Mouse (Mus musculus) midbrain, embryonic 13.5 days (tissue): ENCODE results near the gene Prok1. TPM values are rescaled to one million over a fixed set of nuclear protein-coding genes. Genes with fewer than 3 reads are reported as not detected.

Experiments used
- ATAC-seq: fragments of 200-750 bp; cut with Nextera tagmentation; 2 replicates; pipeline ENCODE4 v1.8.0; 2017; ENCODE audit warnings: mild to moderate bottlenecking, moderate TSS enrichment, moderate library complexity
- H3K27ac ChIP-seq: fragments of 300-500 bp; sonication (generic); 2 replicates; pipeline ENCODE4 v1.5.1; 2015; ENCODE audit warnings: inconsistent platforms, mild to moderate bottlenecking, moderate library complexity
- H3K27me3 ChIP-seq: fragments of 300-500 bp; sonication (generic); 2 replicates; pipeline ENCODE4 v1.6.1; 2015; ENCODE audit warnings: mild to moderate bottlenecking, inconsistent platforms
- H3K36me3 ChIP-seq: fragments of 300-500 bp; sonication (generic); 2 replicates; pipeline ENCODE4 v1.6.1; 2015; ENCODE audit warnings: mild to moderate bottlenecking, inconsistent platforms
- H3K4me1 ChIP-seq: fragments of 300-500 bp; sonication (generic); replicated peaks from 2 replicates; pipeline ENCODE4 v1.6.1; 2015; ENCODE audit warnings: inconsistent platforms
- H3K4me2 ChIP-seq: fragments of 300-500 bp; sonication (generic); replicated peaks from 2 replicates; pipeline ENCODE4 v1.6.1; 2015; ENCODE audit warnings: moderate library complexity, mild to moderate bottlenecking, inconsistent platforms
- H3K4me3 ChIP-seq: fragments of 300-500 bp; sonication (generic); replicated peaks from 2 replicates; pipeline ENCODE4 v1.5.1; 2015; ENCODE audit warnings: mild to moderate bottlenecking, inconsistent platforms
- H3K9ac ChIP-seq: fragments of 300-500 bp; sonication (generic); replicated peaks from 2 replicates; pipeline ENCODE4 v1.6.1; 2015; ENCODE audit warnings: mild to moderate bottlenecking, inconsistent platforms
- H3K9me3 ChIP-seq: fragments of 300-500 bp; sonication (generic); 2 replicates; pipeline ENCODE4 v1.6.1; 2016; ENCODE audit warnings: mild to moderate bottlenecking, inconsistent platforms
- WGBS: fragments of 180-500 bp; shearing (Covaris S2); methylation state at CpG from one replicate; pipeline ENCODE4 v1.1.7; 2015; 5-methylcytosine and 5-hydroxymethylcytosine counted together
- polyA plus RNA-seq: library from polyadenylated mRNA; unstranded; fragments of >200 nt; fragmentation: Nextera tagmentation; extraction: Ambion mirVana; gene quantifications from 2 replicates; pipeline ENCODE4 v1.2.1, GENCODE M21; 2015

The Prok1 gene
- polyA plus RNA-seq, 1 experiment from 2014 or later: not detected

- H3K27ac ChIP-seq: peak overlapping the region; percentile 52
- peak; percentile 46 for ATAC-seq
- 71% methylated on average over 7 of the region's 7 CpGs for WGBS
- peaks cover 23% of the 10 kb centered on the region for H3K4me1 ChIP-seq
- no peak overlapping the region for H3K4me3 ChIP-seq
- H3K9ac ChIP-seq: no peak overlapping the region
- H3K9me3 ChIP-seq: 0 out of 2 replicates have a peak, but pooled peaks cover 3% of the 10 kb centered on the region
- H3K4me2 ChIP-seq: no peak overlapping the region
- H3K27me3 ChIP-seq: no peaks in the 10 kb centered on the region
- H3K36me3 ChIP-seq: no peaks in the 10 kb centered on the region
These were observed 31.8 kb downstream of the Prok1 start for GRCm38 (mm10) chr3:107207625-107208253.

DNA sequence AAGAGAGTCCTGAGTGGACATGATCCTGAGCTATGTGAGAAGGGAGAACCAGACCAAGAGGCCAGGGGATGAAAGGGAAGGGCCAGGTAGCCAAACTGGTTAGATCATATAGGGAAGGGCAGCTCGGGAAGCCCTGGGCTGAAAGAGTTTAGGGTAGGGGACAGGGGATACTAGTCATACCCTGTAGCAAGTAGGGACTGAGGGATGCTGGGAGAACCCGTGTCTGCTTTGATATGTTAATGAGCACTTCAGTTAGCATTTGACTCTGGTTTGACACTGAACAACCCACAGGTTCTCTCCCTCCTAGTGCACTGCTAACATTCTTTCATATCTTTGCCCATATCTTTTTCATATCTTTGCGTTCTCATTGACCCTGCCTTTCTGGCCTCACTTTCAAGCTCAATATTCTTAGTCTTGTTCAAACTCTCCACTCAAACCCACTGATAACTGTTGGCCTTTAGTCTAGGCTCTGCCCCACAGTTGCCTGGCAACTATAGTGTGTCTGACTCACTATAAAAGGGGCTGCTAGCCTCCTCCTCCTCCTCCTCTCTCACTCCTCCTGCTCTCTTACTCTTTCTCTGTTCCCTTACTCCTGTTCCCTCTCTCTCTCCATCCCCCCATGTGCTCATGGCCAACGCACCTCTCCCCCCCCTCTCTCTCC is 32.9 kb downstream of the Prok1 start:
- 0 out of 2 replicates have a peak, but pooled peaks cover under 1% of the 10 kb centered on the region for H3K9me3 ChIP-seq
- H3K27me3 ChIP-seq: no peaks in the 10 kb centered on the region
- H3K4me2 ChIP-seq: no peak overlapping the region
- ATAC-seq: peak; percentile 22; the same call in 1 of the 2 replicates
- H3K9ac ChIP-seq: no peak overlapping the region
- peaks cover 26% of the 10 kb centered on the region for H3K4me1 ChIP-seq
- WGBS: 45% methylated on average over 4 of the region's 4 CpGs
- H3K27ac ChIP-seq: no peak overlapping the region
- H3K4me3 ChIP-seq: no peak overlapping the region
- H3K36me3 ChIP-seq: no peaks in the 10 kb centered on the region

DNA sequence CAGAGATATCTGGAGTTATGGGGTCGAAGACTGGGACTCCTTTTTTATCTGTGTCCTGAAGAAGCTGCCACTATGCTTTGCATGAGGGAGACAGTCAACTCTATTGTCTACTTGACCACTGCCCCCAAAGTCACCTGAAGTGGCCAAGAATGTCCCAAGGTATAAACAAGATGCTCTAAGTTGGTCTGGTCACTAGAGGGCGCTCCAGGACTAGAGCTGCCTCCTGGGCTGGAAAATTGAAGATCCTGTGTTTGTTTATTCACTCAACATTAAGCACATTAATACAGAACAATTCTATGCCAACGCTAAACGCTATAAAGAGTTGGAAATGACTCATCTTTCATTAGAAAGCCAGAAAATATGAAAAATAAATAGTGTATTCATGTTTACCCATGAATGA is 33.5 kb downstream of the Prok1 start:
- H3K36me3 ChIP-seq: no peaks in the 10 kb centered on the region
- no peaks in the 10 kb centered on the region for H3K9me3 ChIP-seq
- no peak overlapping the region for H3K4me3 ChIP-seq
- 16% methylated on average over 4 of the region's 4 CpGs for WGBS
- H3K27ac ChIP-seq: no peak overlapping the region
- no peaks in the 10 kb centered on the region for H3K27me3 ChIP-seq
- ATAC-seq: no peak
- H3K9ac ChIP-seq: no peak overlapping the region
- peaks cover 33% of the 10 kb centered on the region for H3K4me1 ChIP-seq
- no peak overlapping the region for H3K4me2 ChIP-seq

GRCm38 (mm10) chr3:107205170-107205569 is 34.3 kb downstream of the Prok1 start:
- no peak for ATAC-seq
- H3K4me1 ChIP-seq: peaks cover 34% of the 10 kb centered on the region
- H3K36me3 ChIP-seq: no peaks in the 10 kb centered on the region
- H3K4me3 ChIP-seq: no peak overlapping the region
- no peak overlapping the region for H3K4me2 ChIP-seq
- H3K9me3 ChIP-seq: no peaks in the 10 kb centered on the region
- no peaks in the 10 kb centered on the region for H3K27me3 ChIP-seq
- H3K9ac ChIP-seq: no peak overlapping the region
- H3K27ac ChIP-seq: no peak overlapping the region

DNA sequence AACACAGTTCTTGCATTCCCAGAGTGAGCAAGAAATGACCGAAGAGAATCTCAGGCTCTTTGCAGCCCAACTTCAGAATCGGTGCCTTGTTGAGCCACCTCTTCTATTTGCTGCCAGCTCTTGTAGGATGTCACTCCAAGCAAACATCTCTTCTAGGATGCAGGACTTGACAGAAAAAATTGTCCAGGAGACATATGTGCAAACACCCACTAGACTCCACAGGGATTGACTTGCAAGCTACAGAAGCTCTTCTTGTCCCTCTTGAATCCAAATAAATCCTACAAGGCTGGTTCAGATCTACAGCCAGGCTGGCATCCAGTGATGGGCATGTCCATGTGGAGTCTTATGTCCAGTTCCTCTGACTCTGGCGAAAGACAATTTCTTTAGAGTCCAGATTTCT is 35.1 kb downstream of the Prok1 start:
- no peaks in the 10 kb centered on the region for H3K9me3 ChIP-seq
- H3K9ac ChIP-seq: no peak overlapping the region
- ATAC-seq: no peak
- H3K4me2 ChIP-seq: no peak overlapping the region
- H3K36me3 ChIP-seq: no peaks in the 10 kb centered on the region
- peaks cover 34% of the 10 kb centered on the region for H3K4me1 ChIP-seq
- 92% methylated on average over 3 of the region's 3 CpGs for WGBS
- no peak overlapping the region for H3K4me3 ChIP-seq
- no peaks in the 10 kb centered on the region for H3K27me3 ChIP-seq
- H3K27ac ChIP-seq: no peak overlapping the region

- WGBS: 21% methylated on average over 9 of the region's 9 CpGs
- no peaks in the 10 kb centered on the region for H3K9me3 ChIP-seq
- peak; percentile 84 for ATAC-seq
- no peaks in the 10 kb centered on the region for H3K36me3 ChIP-seq
- peaks cover 14% of the 10 kb centered on the region for H3K4me1 ChIP-seq
- H3K27ac ChIP-seq: peak overlapping the region; percentile 67
- no peak overlapping the region for H3K4me3 ChIP-seq
- no peak overlapping the region for H3K4me2 ChIP-seq
- no peaks in the 10 kb centered on the region for H3K27me3 ChIP-seq
- H3K9ac ChIP-seq: no peak overlapping the region
These were observed 38.0 kb downstream of the Prok1 start for GRCm38 (mm10) chr3:107201310-107202180.

- Histone ChIP-seq H3K4me1 (no peaks in the 10 kb centered on the region), H3K36me3 (no peaks in the 10 kb centered on the region), H3K27me3 (no peaks in the 10 kb centered on the region), H3K9me3 (no peaks in the 10 kb centered on the region), H3K4me3 (no peak overlapping the region), H3K27ac (no peak overlapping the region), H3K4me2 (no peak overlapping the region), H3K9ac (no peak overlapping the region)
- peak; percentile 81 for ATAC-seq
- WGBS: 46% methylated on average over 6 of the region's 6 CpGs
These were observed 51.1 kb downstream of the Prok1 start for GRCm38 (mm10) chr3:107188226-107188899.

DNA sequence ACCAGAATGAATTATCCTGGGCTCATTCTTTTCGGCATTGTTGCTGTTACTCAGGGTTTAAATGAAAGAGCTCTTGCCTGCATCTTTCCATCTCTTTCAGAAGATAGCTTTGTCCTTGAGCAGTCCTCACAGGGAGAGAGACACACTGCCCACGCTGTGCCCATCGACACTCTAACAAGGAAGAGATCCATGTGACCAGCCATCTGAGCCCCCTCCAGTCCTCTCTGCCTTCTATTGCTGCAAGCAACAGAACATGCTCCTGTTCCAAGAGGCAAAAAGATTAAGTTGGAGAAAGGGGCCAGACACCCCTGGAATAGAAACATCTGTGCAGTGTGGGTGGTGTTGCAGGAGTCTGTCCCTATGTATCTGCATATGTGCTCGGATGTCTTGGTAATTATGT is 52.5 kb downstream of the Prok1 start:
- 75% methylated on average over 4 of the region's 4 CpGs for WGBS
- Histone ChIP-seq H3K4me2 (no peak overlapping the region), H3K9me3 (no peaks in the 10 kb centered on the region)

GRCm38 (mm10) chr3:107185597-107185996 is 53.9 kb downstream of the Prok1 start:
- H3K9me3 ChIP-seq: no peaks in the 10 kb centered on the region
- H3K36me3 ChIP-seq: no peaks in the 10 kb centered on the region
- no peak overlapping the region for H3K27ac ChIP-seq
- no peak overlapping the region for H3K4me2 ChIP-seq
- no peaks in the 10 kb centered on the region for H3K4me1 ChIP-seq
- ATAC-seq: no peak
- no peaks in the 10 kb centered on the region for H3K27me3 ChIP-seq
- 58% methylated on average over 3 of the region's 3 CpGs for WGBS
- no peak overlapping the region for H3K9ac ChIP-seq
- no peak overlapping the region for H3K4me3 ChIP-seq

More for the DNA sequence above, 52.5 kb downstream of the Prok1 start:
- Histone ChIP-seq H3K9ac (no peak overlapping the region), H3K4me1 (no peaks in the 10 kb centered on the region), H3K27me3 (no peaks in the 10 kb centered on the region), H3K27ac (no peak overlapping the region), H3K4me3 (no peak overlapping the region), H3K36me3 (no peaks in the 10 kb centered on the region)
- ATAC-seq: no peak

DNA sequence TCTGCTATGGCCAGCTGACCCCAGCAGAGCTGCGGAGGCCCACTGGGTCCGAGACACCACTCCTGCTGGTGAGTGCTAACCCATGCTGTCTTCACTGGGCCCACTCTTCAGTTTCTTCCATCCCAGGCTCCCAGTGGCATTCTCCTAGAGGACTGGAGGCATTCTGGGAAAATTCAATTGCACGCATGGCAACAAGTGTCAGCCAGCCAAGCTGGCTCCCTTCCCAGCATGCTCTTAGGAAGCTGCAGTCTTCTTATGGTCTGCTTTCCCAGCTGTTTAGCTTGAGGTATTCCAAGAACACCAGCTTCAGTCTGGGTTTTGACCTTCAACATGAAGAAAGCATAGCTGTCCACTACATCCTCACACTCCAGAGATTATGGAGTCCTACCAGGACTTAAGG is 56.3 kb downstream of the Prok1 start:
- no peak overlapping the region for H3K9ac ChIP-seq
- 86% methylated on average over 3 of the region's 3 CpGs for WGBS
- no peak overlapping the region for H3K27ac ChIP-seq
- no peaks in the 10 kb centered on the region for H3K36me3 ChIP-seq
- H3K4me3 ChIP-seq: no peak overlapping the region
- no peaks in the 10 kb centered on the region for H3K4me1 ChIP-seq
- H3K4me2 ChIP-seq: no peak overlapping the region
- no peak for ATAC-seq
- no peaks in the 10 kb centered on the region for H3K27me3 ChIP-seq
- no peaks in the 10 kb centered on the region for H3K9me3 ChIP-seq
